Mouse (Mus musculus) kidney, postnatal 4 days (tissue): ENCODE results near the gene Mgat4a.
"Not testable (repeated sequence)": the region's sequence is repeated elsewhere in the genome, so short reads cannot be mapped to it uniquely, and the experiment has no call there.

Experiments
- DNase-seq, 2 experiments: peaks; one replicate each; pipeline ENCODE4 v3.0.0; 2021; ENCODE audit warnings: mixed read lengths in 2 of 2

Gene Mgat4a

GRCm38 (mm10) chr1:37531654-37532532 is 8.9 kb downstream of the Mgat4a start:
- no peak for DNase-seq

GRCm38 (mm10) chr1:37530061-37530460 is 10.8 kb downstream of the Mgat4a start:
- DNase-seq: no peak

GRCm38 (mm10) chr1:37526257-37526656 is 14.6 kb downstream of the Mgat4a start:
- DNase-seq: no peak

GRCm38 (mm10) chr1:37524669-37525068 is 16.1 kb downstream of the Mgat4a start:
- DNase-seq: no peak

- not testable (repeated sequence) for DNase-seq
These were observed 16.7 kb downstream of the Mgat4a start for GRCm38 (mm10) chr1:37524122-37524521.

GRCm38 (mm10) chr1:37523548-37523947 is 17.3 kb downstream of the Mgat4a start:
- DNase-seq: not testable (repeated sequence)

- DNase-seq: no peak
These were observed 18.7 kb downstream of the Mgat4a start for GRCm38 (mm10) chr1:37522101-37522500.

GRCm38 (mm10) chr1:37518791-37519190 is 22.0 kb downstream of the Mgat4a start:
- no peak for DNase-seq

GRCm38 (mm10) chr1:37518124-37518720 is 22.6 kb downstream of the Mgat4a start:
- DNase-seq: peak; percentile 16 to 35

GRCm38 (mm10) chr1:37512961-37513431 is 27.8 kb downstream of the Mgat4a start:
- DNase-seq: no peak

- peak; percentile 65 to 79 for DNase-seq
These were observed 28.6 kb downstream of the Mgat4a start for GRCm38 (mm10) chr1:37512109-37512640.

GRCm38 (mm10) chr1:37510193-37510592 is 30.6 kb downstream of the Mgat4a start:
- DNase-seq: no peak

GRCm38 (mm10) chr1:37509437-37509836 is 31.4 kb downstream of the Mgat4a start:
- DNase-seq: no peak

- peak in 1 of 2 experiments; percentile 25 for DNase-seq
These were observed 35.5 kb downstream of the Mgat4a start for GRCm38 (mm10) chr1:37505348-37505730.

- DNase-seq: peak; percentile 46 to 65
These were observed 36.0 kb downstream of the Mgat4a start for GRCm38 (mm10) chr1:37504716-37505347.

- DNase-seq: no peak
These were observed 37.2 kb downstream of the Mgat4a start for GRCm38 (mm10) chr1:37503656-37504055.

GRCm38 (mm10) chr1:37502354-37502753 is 38.5 kb downstream of the Mgat4a start:
- no peak for DNase-seq

- DNase-seq: peak; percentile 40 to 59
These were observed 40.1 kb downstream of the Mgat4a start for GRCm38 (mm10) chr1:37500723-37501122.

- not testable (repeated sequence) for DNase-seq
These were observed 41.4 kb downstream of the Mgat4a start for GRCm38 (mm10) chr1:37499395-37499794.

GRCm38 (mm10) chr1:37498911-37499310 is 41.9 kb downstream of the Mgat4a start:
- no peak for DNase-seq

- no peak for DNase-seq
These were observed 44.1 kb downstream of the Mgat4a start for GRCm38 (mm10) chr1:37496591-37497280.

- DNase-seq: no peak
These were observed 45.0 kb downstream of the Mgat4a start for GRCm38 (mm10) chr1:37495698-37496321.
